Mouse (Mus musculus): Measurements from ENCODE around the gene Mapk14.

Mapk14 gene

GRCm38 (mm10) chr17:28690776-28691686, at the start of gene Mapk14:
TSS of gene Mapk14 (plus strand) at chr17:28691329.
- peak; percentile 99 for DNase-seq (ENCODE audit: low read depth, low spot score)

- no peak for DNase-seq (ENCODE audit: low read depth, low spot score)
These were observed 47.4 kb upstream of the Mapk14 start for GRCm38 (mm10) chr17:28643697-28644096.

GRCm38 (mm10) chr17:28644112-28644511, 47.0 kb upstream of the Mapk14 start:
- no peak for DNase-seq (ENCODE audit: low read depth, low spot score)

- DNase-seq (ENCODE audit: low read depth, low spot score) = no peak
These were observed 44.9 kb upstream of the Mapk14 start for GRCm38 (mm10) chr17:28646221-28646620.

- peak; percentile 16 for DNase-seq (ENCODE audit: low read depth, low spot score)
These were observed 42.3 kb upstream of the Mapk14 start for GRCm38 (mm10) chr17:28648607-28649370.

- no peak for DNase-seq (ENCODE audit: low read depth, low spot score)
These were observed 40.9 kb upstream of the Mapk14 start for GRCm38 (mm10) chr17:28650268-28650667.

- DNase-seq (ENCODE audit: low read depth, low spot score) = no peak
These were observed 33.2 kb upstream of the Mapk14 start for GRCm38 (mm10) chr17:28657936-28658335.

GRCm38 (mm10) chr17:28659564-28659963, 31.6 kb upstream of the Mapk14 start:
- no peak for DNase-seq (ENCODE audit: low read depth, low spot score)

- DNase-seq (ENCODE audit: low read depth, low spot score) = no peak
These were observed 8.6 kb upstream of the Mapk14 start for GRCm38 (mm10) chr17:28682311-28683084.

GRCm38 (mm10) chr17:28683601-28684000, 7.5 kb upstream of the Mapk14 start:
- no peak for DNase-seq (ENCODE audit: low read depth, low spot score)

GRCm38 (mm10) chr17:28684631-28685030, 6.5 kb upstream of the Mapk14 start:
- no peak for DNase-seq (ENCODE audit: low read depth, low spot score)

GRCm38 (mm10) chr17:28687354-28687753, 3.8 kb upstream of the Mapk14 start:
- no peak for DNase-seq (ENCODE audit: low read depth, low spot score)

- no peak for DNase-seq (ENCODE audit: low read depth, low spot score)
These were observed 1.4 kb upstream of the Mapk14 start, which contains the start of gene Slc26a8 for GRCm38 (mm10) chr17:28689586-28690283. TSS of gene Slc26a8 (minus strand) at chr17:28690233.

- DNase-seq (ENCODE audit: low read depth, low spot score) = peak; percentile 13
These were observed 685 bp downstream of the Mapk14 start for GRCm38 (mm10) chr17:28691687-28692340.

- DNase-seq (ENCODE audit: low read depth, low spot score) = no peak
These were observed 1.2 kb downstream of the Mapk14 start for GRCm38 (mm10) chr17:28692341-28692710.

GRCm38 (mm10) chr17:28693086-28693485, 2.0 kb downstream of the Mapk14 start:
- no peak for DNase-seq (ENCODE audit: low read depth, low spot score)

- no peak for DNase-seq (ENCODE audit: low read depth, low spot score)
These were observed 2.9 kb downstream of the Mapk14 start for GRCm38 (mm10) chr17:28694078-28694477.

- DNase-seq (ENCODE audit: low read depth, low spot score) = no peak
These were observed 3.7 kb downstream of the Mapk14 start for GRCm38 (mm10) chr17:28694832-28695231.

GRCm38 (mm10) chr17:28696641-28697040, 5.5 kb downstream of the Mapk14 start:
- DNase-seq (ENCODE audit: low read depth, low spot score) = no peak
